Mouse (Mus musculus) WW6 (cell line): ENCODE results near the gene Arhgdia.
A peak's percentile ranks its signal among the peaks of the same experiment; 100 is the strongest.

Source experiments
- DNase-seq: peaks from one replicate; pipeline ENCODE4 v3.0.0-alpha.2; 2013; ENCODE audit warnings: low read depth, low spot score

The Arhgdia gene

GRCm38 (mm10) chr11:120581490-120582267 is at the start of gene Arhgdia:
TSS of gene Arhgdia (minus strand) at chr11:120581624.
- peak; percentile 71 for DNase-seq

- no peak for DNase-seq
Measured at GRCm38 (mm10) chr11:120630401-120630871, 49.0 kb upstream of the Arhgdia start.

GRCm38 (mm10) chr11:120629911-120630310 is 48.5 kb upstream of the Arhgdia start:
- DNase-seq: no peak

- DNase-seq: no peak
Measured at GRCm38 (mm10) chr11:120629341-120629730, 47.9 kb upstream of the Arhgdia start.

- no peak for DNase-seq
Measured at GRCm38 (mm10) chr11:120628601-120629340, 47.3 kb upstream of the Arhgdia start.

- no peak for DNase-seq
Measured at GRCm38 (mm10) chr11:120627468-120628300, 46.3 kb upstream of the Arhgdia start.

GRCm38 (mm10) chr11:120626785-120627467 is 45.5 kb upstream of the Arhgdia start:
- DNase-seq: no peak

DNA sequence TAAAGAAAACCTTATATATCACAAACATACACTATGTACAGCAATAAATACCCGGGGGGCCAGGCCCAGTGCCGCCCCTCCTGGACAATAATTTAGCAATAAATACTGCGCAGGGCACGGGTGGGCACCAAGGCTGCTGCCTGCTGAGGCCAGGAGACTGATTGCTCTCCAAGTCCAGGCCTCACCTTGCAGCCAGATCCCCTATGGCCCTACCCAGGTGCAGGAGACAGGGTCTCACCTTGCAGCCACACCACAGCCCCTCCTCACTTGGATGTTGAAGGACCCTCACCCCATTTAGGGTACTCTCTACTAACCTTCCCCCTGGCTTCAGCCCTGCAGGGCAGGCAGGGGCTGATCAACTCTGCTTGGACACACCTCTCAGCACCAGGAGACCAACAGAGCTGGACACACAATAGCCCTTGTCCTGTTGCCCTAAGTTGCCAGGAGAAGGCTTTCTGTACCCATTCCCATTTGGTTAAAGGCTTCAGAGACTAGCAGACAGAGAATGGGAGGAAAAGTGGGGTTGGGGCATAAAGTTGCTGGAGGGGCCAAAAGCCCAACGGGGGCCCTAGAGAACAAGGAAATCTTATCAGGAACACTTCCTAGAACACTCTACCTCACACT is 43.8 kb upstream of the Arhgdia start, which contains the start of gene Sirt7:
Sirt7 (minus strand) TSS at position 89 of the 624 bp plus-strand sequence.
- no peak for DNase-seq

GRCm38 (mm10) chr11:120624680-120625111 is 43.3 kb upstream of the Arhgdia start:
- DNase-seq: peak; percentile 73

GRCm38 (mm10) chr11:120623961-120624679 is 42.7 kb upstream of the Arhgdia start:
- DNase-seq: peak; percentile 70

DNA sequence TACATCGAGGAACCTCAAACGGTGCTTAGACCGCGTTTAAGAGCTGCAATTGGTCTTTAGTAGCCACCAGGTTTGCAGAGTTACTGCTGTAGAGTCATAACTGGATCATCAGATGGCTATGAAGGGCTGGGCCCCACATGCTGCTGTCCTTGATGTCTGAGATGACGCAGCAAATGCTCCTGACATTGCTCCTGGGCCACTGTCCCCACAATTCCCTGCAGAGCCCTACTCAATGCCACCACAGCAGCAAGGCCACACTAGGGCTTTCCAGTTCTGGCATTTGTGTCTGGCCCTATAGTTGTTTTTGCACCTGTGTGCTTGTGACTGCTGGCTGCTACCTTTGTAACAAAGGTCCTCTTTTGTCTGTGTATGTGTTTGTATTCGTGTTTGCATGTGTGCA is 41.4 kb upstream of the Arhgdia start:
- DNase-seq: no peak

DNA sequence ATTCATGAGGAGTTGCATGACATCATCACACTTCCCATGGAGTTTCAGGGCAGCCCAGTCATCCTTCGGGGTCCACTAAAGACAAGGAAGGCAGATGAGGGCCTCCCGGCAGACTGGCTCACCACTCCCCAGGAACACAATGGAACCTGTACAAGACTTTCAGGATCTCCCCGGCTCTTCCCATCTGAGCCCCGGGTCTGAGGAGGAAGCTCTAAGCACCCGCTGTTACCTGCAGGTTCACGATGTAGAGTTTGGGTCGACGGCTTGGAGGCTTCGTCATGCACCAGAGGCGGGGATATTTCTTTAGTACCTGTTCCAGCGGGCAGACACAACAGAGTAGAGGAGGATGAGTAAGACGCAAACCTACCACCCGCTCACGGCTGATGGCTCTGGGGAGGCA is 38.8 kb upstream of the Arhgdia start:
- no peak for DNase-seq

GRCm38 (mm10) chr11:120618619-120619535 is 37.5 kb upstream of the Arhgdia start:
- no peak for DNase-seq

DNA sequence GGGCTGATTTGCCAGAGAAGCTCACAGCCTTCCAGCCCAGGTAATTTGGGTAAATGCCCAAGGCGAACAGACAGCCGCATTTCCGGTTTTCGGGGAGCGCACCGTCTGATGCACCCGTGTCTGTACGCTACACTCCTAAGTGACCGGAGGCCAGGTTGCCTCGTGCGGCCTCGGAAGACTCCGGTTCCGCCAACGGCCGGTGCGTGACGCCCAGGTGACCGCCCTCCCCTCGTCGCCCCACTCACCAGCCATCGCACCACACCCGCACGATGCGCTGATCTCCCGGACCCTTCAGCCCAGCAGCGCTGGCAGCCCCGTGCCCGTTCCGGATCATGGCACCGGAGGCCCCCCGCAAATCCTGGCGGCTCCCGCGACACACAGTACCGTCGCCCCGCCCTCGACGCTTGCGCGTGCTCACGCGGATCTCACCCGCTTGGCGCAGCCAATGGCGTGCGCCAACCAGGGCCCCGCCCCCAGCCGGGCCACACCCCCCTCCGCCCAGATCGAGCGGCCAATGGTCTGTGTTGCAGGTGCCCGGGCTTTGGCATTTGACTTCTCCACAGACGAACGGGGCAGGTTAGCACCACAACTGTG is 36.2 kb upstream of the Arhgdia start, which contains the start of gene Pcyt2:
Pcyt2 (minus strand) TSS at position 418 of the 594 bp plus-strand sequence.
- DNase-seq: peak; percentile 96

DNA sequence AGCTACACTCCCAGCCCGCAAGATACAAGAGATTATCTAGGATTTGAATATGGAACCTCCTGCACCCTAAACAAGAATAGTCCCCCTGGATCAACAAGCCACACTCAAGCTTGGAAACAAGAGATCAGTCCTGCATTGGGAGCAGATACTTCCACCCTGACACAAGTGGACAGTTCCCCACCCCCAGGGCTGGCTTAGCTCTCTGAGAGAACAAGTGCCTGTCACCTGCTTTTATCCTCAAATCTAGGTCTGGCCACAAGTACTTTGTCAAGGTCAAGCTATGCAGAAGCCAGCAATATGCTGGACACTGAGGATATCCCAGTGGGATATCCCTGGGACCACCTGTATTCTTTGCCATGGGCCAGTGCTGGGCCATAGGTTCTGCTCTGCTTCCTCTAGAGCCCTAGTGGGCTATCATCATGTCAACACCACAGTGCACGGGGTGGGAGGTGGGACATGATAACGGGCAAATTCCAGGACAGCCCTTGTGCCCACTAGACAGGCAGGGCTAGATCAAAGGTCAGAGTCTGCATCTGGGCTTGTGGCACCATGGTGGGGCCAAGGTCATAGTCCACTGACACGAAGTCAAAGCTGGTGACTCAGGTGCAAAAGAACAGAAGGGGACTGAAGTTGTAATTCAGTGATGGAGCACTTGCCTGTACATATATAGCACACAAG is 35.3 kb upstream of the Arhgdia start:
- no peak for DNase-seq

- DNase-seq: no peak
Measured at GRCm38 (mm10) chr11:120615606-120616203, 34.3 kb upstream of the Arhgdia start.

- no peak for DNase-seq
Measured at GRCm38 (mm10) chr11:120615167-120615566, 33.7 kb upstream of the Arhgdia start.
